Mouse (Mus musculus): ENCODE measurements around the gene Cracr2b.

Cracr2b gene

GRCm38 (mm10) chr7:141469901-141470636 is 9.2 kb downstream of the Cracr2b start:
- no peak for DNase-seq (ENCODE audit: low spot score in 2 of 2)

DNA sequence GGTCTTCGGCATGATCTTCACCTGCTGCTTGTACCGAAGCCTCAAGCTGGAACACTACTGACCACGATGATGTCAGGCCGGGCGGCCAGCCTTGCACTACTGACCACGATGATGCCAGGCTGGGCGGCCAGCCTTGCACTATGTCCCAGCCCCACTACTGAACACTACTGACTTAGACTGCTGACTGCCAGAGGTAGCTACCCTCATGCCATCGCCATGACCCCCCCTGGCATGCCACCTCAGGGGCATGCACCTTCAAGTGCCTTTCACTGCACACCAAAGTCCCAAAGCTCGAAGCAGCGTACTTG is 9.7 kb downstream of the Cracr2b start:
- no peak for DNase-seq (ENCODE audit: low spot score in 2 of 2)

DNA sequence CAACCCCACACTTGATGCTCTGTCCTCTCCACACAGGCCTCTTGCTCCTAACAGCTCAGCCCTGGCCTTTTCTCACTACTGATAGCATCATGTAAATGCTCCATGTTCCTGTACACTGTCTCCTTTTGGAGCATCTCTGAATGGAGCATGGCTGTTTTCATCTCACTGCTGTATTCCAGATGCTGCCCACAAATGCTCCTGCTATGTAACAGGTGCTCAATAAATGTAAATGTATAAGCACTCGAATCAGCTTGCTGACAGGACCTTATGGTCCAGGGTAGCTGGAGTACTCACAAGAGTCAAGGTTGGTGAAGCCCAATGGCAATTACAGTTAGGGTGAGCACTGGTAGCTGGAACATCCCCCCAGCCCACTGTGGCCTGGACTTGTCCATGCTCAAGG is 10.3 kb downstream of the Cracr2b start:
- DNase-seq (ENCODE audit: low spot score in 2 of 2) = no peak

- DNase-seq (ENCODE audit: low spot score in 2 of 2) = no peak
Measured at GRCm38 (mm10) chr7:141472226-141472625, 11.3 kb downstream of the Cracr2b start.

- DNase-seq (ENCODE audit: low spot score in 2 of 2) = no peak
Measured at GRCm38 (mm10) chr7:141472763-141473162, 11.9 kb downstream of the Cracr2b start.

GRCm38 (mm10) chr7:141474160-141474559 is 13.3 kb downstream of the Cracr2b start:
- no peak for DNase-seq (ENCODE audit: low spot score in 2 of 2)

GRCm38 (mm10) chr7:141475011-141475804 is 14.3 kb downstream of the Cracr2b start, which contains the start of the genes Polr2l and Tspan4:
Gene Polr2l, minus strand, starts transcription at chr7:141475132.
Gene Tspan4, plus strand, starts transcription at chr7:141475240.
- DNase-seq (ENCODE audit: low spot score in 2 of 2) = peak; percentile 77 to 83

GRCm38 (mm10) chr7:141475805-141476158 is 14.9 kb downstream of the Cracr2b start:
- no peak for DNase-seq (ENCODE audit: low spot score in 2 of 2)

GRCm38 (mm10) chr7:141476226-141476980 is 15.5 kb downstream of the Cracr2b start:
- peak in 1 of 2 experiments; percentile 19 for DNase-seq (ENCODE audit: low spot score in 2 of 2)

- DNase-seq (ENCODE audit: low spot score in 2 of 2) = no peak
Measured at GRCm38 (mm10) chr7:141476981-141477370, 16.1 kb downstream of the Cracr2b start.

DNA sequence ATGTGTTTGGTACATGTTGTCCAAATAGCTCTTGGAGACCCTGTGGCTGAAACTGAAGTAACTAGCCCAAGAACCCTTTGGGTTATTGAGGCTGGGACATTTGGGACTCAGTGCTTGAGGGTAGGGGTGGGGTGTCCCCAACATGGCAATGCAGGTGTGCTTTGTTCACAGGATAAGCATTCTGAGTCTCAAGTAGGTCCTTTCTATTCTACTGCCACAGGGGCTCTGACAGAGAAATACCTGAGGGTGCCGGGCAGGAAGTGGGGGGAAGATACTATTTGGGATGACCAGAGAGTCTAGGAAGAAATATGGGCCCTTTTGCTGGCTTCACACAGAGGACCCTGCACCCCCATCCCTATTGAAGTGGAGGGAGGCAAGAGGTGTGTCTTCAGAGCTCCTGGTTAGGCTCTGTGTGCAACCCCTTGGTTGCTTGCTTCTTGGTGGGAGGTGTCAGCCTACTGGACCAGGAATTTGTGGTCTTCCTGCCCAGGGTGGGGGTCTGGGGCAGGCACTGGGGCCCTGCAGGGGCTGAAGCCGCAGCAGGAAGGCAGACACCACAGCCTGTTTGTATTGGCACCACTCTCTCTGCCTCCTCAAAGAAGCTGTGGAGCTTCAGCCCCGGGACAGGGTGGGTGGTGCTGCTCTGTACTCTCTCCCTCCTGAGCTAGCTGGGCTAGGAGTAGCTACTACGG is 16.8 kb downstream of the Cracr2b start:
- no peak for DNase-seq (ENCODE audit: low spot score in 2 of 2)

DNA sequence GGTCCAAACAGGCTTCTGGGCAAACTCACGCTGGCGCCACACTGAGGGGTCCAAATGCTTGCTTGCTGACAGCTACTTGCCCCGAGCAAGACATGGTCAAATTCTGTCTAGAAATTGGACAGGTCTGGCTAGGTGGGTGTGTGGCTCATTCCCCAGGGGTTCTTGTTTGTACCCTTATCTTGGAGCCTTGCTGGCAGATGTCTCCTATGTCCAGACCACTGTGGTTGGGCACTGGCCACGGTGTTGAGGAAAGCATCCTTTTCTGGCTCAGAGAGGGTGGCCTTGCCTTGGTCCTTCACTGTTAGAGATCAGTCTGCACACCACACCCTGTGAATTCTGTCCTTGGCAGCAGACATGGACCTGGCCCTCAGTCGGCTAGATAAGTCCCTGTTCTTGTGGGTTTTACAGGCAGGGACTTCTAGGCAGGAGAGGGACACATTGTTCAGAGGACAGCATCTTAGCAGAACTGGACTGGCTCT is 17.4 kb downstream of the Cracr2b start:
- DNase-seq (ENCODE audit: low spot score in 2 of 2) = no peak

DNA sequence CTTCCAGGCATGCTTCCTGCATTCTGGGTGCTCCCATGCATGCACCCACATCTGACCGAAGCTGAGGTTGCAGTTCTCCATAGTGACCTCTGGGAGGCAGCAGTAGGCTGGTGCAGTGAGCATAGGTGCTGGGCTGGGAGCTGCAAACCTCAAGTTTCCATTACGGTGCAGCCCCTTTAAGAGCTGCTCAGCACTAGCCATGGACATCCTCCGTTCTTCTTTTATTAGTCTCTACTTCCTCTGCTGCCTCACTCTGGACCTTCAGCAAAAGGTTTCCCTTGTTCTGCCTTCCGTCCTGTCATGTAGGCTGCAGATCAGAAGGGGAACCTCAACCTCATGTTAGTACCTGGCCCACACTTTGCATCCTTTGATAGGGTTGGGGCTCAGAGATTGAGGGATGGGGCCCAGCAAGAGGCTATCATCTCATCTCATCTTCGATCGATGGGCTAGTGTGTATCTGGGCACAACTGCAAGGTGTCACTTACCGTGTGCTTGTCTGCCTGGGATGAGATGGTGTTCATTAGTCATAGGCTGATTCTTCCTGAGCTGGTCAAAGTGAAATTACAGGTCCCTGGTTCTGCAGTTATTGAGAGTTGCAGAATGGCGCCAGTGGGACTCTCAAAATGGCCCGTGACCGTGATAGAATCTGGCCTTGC is 20.1 kb downstream of the Cracr2b start:
- DNase-seq (ENCODE audit: low spot score in 2 of 2) = peak in 1 of 2 experiments; percentile 65

- no peak for DNase-seq (ENCODE audit: low spot score in 2 of 2)
Measured at GRCm38 (mm10) chr7:141481498-141482401, 20.9 kb downstream of the Cracr2b start.

DNA sequence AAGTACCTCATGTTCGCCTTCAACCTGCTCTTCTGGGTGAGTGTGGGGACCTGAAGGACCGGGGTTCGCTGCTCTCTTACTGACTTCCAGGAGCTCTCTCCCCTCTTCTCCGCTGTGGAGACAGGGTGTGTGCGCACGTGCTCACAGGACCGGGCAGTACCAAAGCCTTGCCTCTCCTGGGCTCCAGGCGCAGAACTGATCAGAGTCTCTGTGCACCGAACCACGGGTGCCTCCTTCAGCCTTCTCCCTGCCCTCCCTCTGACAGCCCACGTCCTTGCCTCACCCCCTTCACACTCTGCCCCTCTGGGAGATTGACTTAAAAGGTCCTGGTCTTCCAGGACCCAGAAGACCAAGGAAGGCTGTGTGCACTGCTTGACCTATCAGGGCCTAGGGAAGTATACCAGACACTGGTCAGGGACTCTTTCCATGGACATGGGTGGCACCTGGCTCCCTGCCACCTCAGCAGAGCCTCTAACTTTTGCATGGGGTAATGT is 21.7 kb downstream of the Cracr2b start:
- DNase-seq (ENCODE audit: low spot score in 2 of 2) = no peak

GRCm38 (mm10) chr7:141483114-141483653 is 22.3 kb downstream of the Cracr2b start:
- DNase-seq (ENCODE audit: low spot score in 2 of 2) = no peak

DNA sequence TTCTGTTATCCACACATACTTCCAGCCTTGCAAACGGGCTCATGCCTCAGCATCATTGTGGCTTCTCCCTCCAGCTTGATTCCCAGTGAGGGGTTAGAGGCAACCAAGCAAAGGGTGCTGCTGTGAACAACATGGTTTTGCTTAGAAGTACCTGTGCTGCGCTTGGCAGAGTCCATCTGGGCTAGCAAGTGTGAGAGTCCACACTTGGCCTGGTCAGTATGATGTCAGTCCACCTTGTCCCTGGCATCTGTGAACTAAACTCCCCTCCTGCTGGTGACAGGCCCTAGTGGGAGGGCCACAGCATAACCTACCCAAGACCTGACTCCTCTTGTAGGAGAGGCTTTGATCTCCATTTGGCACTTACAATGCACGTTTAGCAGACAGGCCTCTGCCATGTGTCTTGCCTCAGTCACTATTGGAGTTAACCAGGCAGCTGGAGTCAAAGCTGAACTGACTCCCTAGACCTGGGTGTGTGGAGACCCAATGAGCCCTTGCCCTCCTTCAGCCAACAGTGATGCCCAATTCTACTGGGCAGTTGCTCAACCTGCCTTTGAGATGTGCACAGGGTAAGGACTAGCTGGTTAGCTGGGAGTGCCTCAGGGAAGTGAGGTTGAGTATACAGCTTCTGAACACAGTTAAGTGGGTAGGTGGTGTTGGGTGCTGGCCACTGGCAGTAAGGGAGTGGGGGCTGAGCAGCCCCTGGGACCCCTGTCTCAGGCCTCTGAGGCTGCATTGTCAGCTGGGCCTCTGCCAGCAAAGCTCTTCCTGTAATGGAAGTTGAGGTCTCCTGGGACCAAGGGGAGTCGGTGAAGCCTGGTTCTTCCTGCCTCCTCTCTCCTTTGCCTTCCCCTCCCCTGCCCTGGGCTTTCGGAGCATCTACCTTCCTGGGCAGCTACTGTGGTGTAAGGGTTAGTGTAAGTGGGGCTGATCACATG is 23.6 kb downstream of the Cracr2b start:
- no peak for DNase-seq (ENCODE audit: low spot score in 2 of 2)

GRCm38 (mm10) chr7:141485186-141485585 is 24.3 kb downstream of the Cracr2b start:
- no peak for DNase-seq (ENCODE audit: low spot score in 2 of 2)

DNA sequence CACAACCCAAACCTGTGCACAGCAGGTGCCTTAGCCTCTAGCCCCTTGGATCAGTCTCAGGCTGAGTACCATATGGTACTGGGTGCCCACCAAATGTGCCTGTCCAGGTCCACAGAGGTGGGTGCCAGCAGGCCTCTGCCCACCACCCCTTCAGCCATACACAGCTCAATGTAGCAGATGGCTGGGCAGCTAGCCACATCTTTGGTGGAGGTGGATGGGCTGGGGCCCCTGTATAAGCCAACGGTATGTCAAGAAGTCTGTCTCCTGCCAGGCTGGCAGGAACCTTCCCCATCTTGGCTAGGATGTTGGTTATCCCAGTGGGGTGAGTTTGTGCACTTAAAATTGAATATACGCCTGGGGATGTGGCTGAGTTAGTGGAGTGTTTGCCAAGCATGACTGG is 24.7 kb downstream of the Cracr2b start:
- no peak for DNase-seq (ENCODE audit: low spot score in 2 of 2)
